Mouse (Mus musculus): ENCODE measurements around the gene Supt20. TPM values are rescaled to one million over a fixed set of nuclear protein-coding genes. Genes with fewer than 3 reads are reported as not detected.
A peak's percentile ranks its signal among the peaks of the same experiment; 100 is the strongest.

Supt20 gene
- total and polyA plus RNA-seq, 2 experiments from 2014 or later = 36.3 to 52.0 TPM

DNA sequence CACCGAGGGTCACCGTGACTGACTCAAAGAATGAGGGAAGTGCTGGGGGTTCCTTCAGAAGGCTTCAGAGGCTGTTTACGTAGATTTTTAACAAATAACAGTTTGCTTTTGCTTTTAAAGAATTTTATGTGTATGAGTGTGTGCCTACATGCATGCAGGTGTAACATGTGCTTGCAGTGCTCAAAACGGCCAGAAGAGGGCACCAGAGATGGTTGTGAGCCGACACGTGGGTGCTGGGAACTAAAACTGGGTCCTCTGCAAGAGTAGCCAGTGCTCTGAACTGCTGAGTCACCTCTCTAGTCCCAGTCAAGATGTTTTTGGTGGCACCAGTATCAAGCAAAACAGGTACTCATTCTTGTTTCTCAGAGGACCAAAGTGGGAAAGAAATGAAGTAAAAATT lies 81.0 kb downstream of the Supt20 start:
- WGBS = 86% methylated on average over 6 of the region's 6 CpGs
- no peak overlapping the region for H3K27ac ChIP-seq
- no peak for DNase-seq (ENCODE audit: low spot score)

DNA sequence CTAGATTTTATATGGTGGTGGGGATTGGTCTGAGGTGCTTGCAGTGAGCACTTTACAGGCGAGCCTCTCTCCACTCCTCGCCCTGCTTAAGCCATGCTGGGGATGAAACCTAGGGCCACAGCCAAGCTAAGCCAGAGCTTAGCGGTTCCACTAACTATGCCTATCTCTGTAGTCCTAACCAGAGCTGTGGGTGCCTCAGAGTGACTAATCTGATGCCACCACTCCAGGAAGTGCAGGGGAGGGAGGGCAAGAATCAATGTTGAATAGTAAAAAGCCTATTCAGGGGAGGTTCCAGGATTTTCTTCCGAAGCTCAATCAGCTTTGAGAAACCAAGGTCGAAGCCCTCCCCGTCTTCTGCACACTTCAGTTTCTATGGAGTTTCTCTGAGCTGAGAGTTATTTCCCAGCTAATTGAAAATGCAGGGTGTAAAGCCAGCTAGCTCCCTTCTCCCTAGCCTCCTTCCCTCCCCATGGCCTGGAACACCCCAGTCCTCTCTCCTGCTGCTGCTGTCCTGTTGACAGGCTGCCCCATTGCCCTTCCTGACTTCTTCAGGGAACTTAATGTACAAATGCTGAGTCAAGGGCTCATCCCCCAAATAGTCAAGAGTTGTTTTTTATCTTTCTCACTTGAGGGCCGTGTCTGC lies 83.5 kb downstream of the Supt20 start:
- Histone ChIP-seq H3K4me2 (ENCODE audit: low read depth, low read length) (no peak overlapping the region), H3K9me3 (ENCODE audit: low read length) (no peaks in the 10 kb centered on the region), H3K27ac (no peak overlapping the region; the same call in 1 of the 2 replicates), H3K9ac (replicated peaks; ENCODE audit: low read length) (no peak overlapping the region), H3K4me1 (ENCODE audit: insufficient read depth, low read length) (no peaks in the 10 kb centered on the region), H3K4me3 (ENCODE audit: low read length) (no peak overlapping the region), H3K27me3 (ENCODE audit: insufficient read depth, low read length) (no peaks in the 10 kb centered on the region), H3K36me3 (ENCODE audit: insufficient read depth, low read length) (no peaks in the 10 kb centered on the region)
- no peak for TF ChIP-seq CTCF (IDR thresholded peaks at IDR 0.05; ENCODE audit: low read depth)
- peak; percentile 23 for DNase-seq (ENCODE audit: low spot score)
- 55% methylated on average over 7 of the region's 7 CpGs for WGBS
- peak; percentile 53; the same call in 1 of the 2 replicates for ATAC-seq

More for the DNA sequence above, 81.0 kb downstream of the Supt20 start:
- H3K9me3 ChIP-seq (ENCODE audit: low read length) = no peaks in the 10 kb centered on the region
- no peak overlapping the region for H3K4me3 ChIP-seq (ENCODE audit: low read length)
- no peak overlapping the region for H3K9ac ChIP-seq (replicated peaks; ENCODE audit: low read length)
- ATAC-seq = no peak
- H3K4me2 ChIP-seq (ENCODE audit: low read depth, low read length) = no peak overlapping the region
- H3K4me1 ChIP-seq (ENCODE audit: insufficient read depth, low read length) = no peaks in the 10 kb centered on the region
- TF ChIP-seq CTCF (IDR thresholded peaks at IDR 0.05; ENCODE audit: low read depth) = peak; percentile 19; the same call in 1 of the 2 replicates
- H3K27me3 ChIP-seq (ENCODE audit: insufficient read depth, low read length) = no peaks in the 10 kb centered on the region
- H3K36me3 ChIP-seq (ENCODE audit: insufficient read depth, low read length) = no peaks in the 10 kb centered on the region

Other genes starting within 250 kb of the Supt20 start
- gene Gm21958, start 21.5 kb downstream of the Supt20 start, total RNA-seq (2014; rRNA removed) = not detected in 2 replicates
- 0.49 TPM in 1 of 2 replicates, not detected in the other for gene Gm21958, start 21.5 kb downstream of the Supt20 start, polyA plus RNA-seq (2015; fragmentation: Nextera tagmentation; extraction: Ambion mirVana)
- 36.8 and 37.3 TPM in 2 replicates for gene Exosc8, start 42.6 kb downstream of the Supt20 start, total RNA-seq (2014; rRNA removed)
- 66.9 and 68.9 TPM in 2 replicates for gene Exosc8, start 42.6 kb downstream of the Supt20 start, polyA plus RNA-seq (2015; fragmentation: Nextera tagmentation; extraction: Ambion mirVana)
- gene Alg5, start 42.7 kb downstream of the Supt20 start, total RNA-seq (2014; rRNA removed) = 12.3 and 16.3 TPM in 2 replicates
- gene Alg5, start 42.7 kb downstream of the Supt20 start, polyA plus RNA-seq (2015; fragmentation: Nextera tagmentation; extraction: Ambion mirVana) = 65.1 and 72.0 TPM in 2 replicates
- 4.9 and 6.7 TPM in 2 replicates for gene Smad9, start 62.8 kb downstream of the Supt20 start, total RNA-seq (2014; rRNA removed)
- gene Smad9, start 62.8 kb downstream of the Supt20 start, polyA plus RNA-seq (2015; fragmentation: Nextera tagmentation; extraction: Ambion mirVana) = 0.96 and 1.1 TPM in 2 replicates
- 29.7 and 33.9 TPM in 2 replicates for gene Rfxap, start 115.0 kb downstream of the Supt20 start, total RNA-seq (2014; rRNA removed)
- 46.2 and 49.7 TPM in 2 replicates for gene Rfxap, start 115.0 kb downstream of the Supt20 start, polyA plus RNA-seq (2015; fragmentation: Nextera tagmentation; extraction: Ambion mirVana)
- gene Sertm1, start 223.1 kb downstream of the Supt20 start, total RNA-seq (2014; rRNA removed) = 14.6 and 15.0 TPM in 2 replicates
- gene Sertm1, start 223.1 kb downstream of the Supt20 start, polyA plus RNA-seq (2015; fragmentation: Nextera tagmentation; extraction: Ambion mirVana) = 1.4 TPM in 2 replicates

Measured in hindbrain, postnatal 0 days (tissue).